13 mouse cellular contexts compared by ENCODE assay signal in the genomic region with DNA sequence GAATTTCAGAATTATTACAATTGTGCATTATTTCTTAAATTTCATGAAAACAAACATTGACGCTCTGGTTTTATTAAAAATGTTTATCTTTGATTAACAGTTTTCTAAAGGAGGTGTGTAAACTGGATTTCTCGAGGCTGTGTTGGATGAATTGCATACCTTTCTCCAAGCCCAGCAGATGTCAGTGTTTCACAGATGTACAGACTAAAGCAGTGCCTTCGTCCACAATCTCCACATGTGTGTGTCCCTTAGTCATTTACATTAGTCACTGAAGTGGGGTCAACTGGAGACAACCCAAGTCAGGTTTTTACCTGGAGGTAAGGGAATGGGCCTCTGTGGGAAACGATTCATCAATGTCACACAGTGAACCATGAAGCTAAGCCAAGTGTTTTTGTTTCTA. TPM values are rescaled to one million over a fixed set of nuclear protein-coding genes. Genes with fewer than 3 reads are reported as not detected.
DNase-seq lines count a peak whose midpoint lies in the region; ATAC-seq lines count a peak whose summit lies in the region.
"Had no signal": no experiment of that assay in that cellular context is flagged by ENCODE, and none has a peak within 500 bp of the region (broad histone marks: within the 10 kb centered on the region; RNA-seq: fewer than 3 reads in every experiment).

No protein-coding gene starts in this region.

- peak; percentile 45 for DNase-seq in right cerebral cortex, adult 18-20 months
- no peak for DNase-seq in right cerebral cortex, postnatal 25 days
- peak; percentile 70 for DNase-seq in hindbrain, embryonic 14.5 days (ENCODE audit: low spot score)
- DNase-seq in splenic B cell, adult 2 months (ENCODE audit: low read depth, low spot score): peak; percentile 18
- DNase-seq in spleen, postnatal 14 days (ENCODE audit: low spot score in 2 of 2): no peak
- DNase-seq: cerebellum, adult 2 months; kidney, adult 8-10 months had no signal

- no peak overlapping the region for H3K4me3 ChIP-seq in hindbrain, embryonic 13.5 days
- no peak overlapping the region for H3K4me3 ChIP-seq in hindbrain, embryonic 12.5 days
- H3K4me3 ChIP-seq in hindbrain, embryonic 14.5 days (replicated peaks; ENCODE audit: low read length): no peak overlapping the region
- H3K4me3 ChIP-seq: liver, embryonic 15.5 days; neural tube, embryonic 12.5 days had no signal

- no peaks in the 10 kb centered on the region for H3K27me3 ChIP-seq in hindbrain, embryonic 13.5 days
- H3K27me3 ChIP-seq in hindbrain, embryonic 12.5 days: no peaks in the 10 kb centered on the region
- no peaks in the 10 kb centered on the region for H3K27me3 ChIP-seq in hindbrain, embryonic 14.5 days (ENCODE audit: control insufficient read depth, insufficient read depth, low read length)
- no peaks in the 10 kb centered on the region for H3K27me3 ChIP-seq in splenic B cell, adult 2 months (ENCODE audit: control insufficient read depth, insufficient read depth, low read length, poor library complexity, severe bottlenecking)
- H3K27me3 ChIP-seq: liver, embryonic 15.5 days; neural tube, embryonic 12.5 days had no signal

- peak; percentile 61; the same call in 1 of the 2 replicates for ATAC-seq in hindbrain, embryonic 13.5 days (ENCODE audit: low FRiP score)
- ATAC-seq in hindbrain, embryonic 12.5 days (ENCODE audit: low FRiP score): no peak
- ATAC-seq in hindbrain, embryonic 14.5 days (ENCODE audit: low FRiP score): peak; percentile 79; the same call in 1 of the 2 replicates

- no peaks in the 10 kb centered on the region for H3K4me1 ChIP-seq in hindbrain, embryonic 13.5 days (replicated peaks)
- H3K4me1 ChIP-seq in hindbrain, embryonic 12.5 days: no peaks in the 10 kb centered on the region
- no peaks in the 10 kb centered on the region for H3K4me1 ChIP-seq in hindbrain, embryonic 14.5 days (replicated peaks; ENCODE audit: control insufficient read depth, insufficient read depth, low read length)
- H3K4me1 ChIP-seq: liver, embryonic 15.5 days; neural tube, embryonic 12.5 days had no signal

- no peak overlapping the region for H3K4me2 ChIP-seq in hindbrain, embryonic 13.5 days
- no peak overlapping the region for H3K4me2 ChIP-seq in hindbrain, embryonic 12.5 days (replicated peaks)
- H3K4me2 ChIP-seq in hindbrain, embryonic 14.5 days (replicated peaks): no peak overlapping the region
- H3K4me2 ChIP-seq: liver, embryonic 15.5 days; neural tube, embryonic 12.5 days had no signal

- no peak overlapping the region for H3K9ac ChIP-seq in hindbrain, embryonic 13.5 days
- H3K9ac ChIP-seq in hindbrain, embryonic 12.5 days: no peak overlapping the region
- no peak overlapping the region for H3K9ac ChIP-seq in hindbrain, embryonic 14.5 days
- H3K9ac ChIP-seq: liver, embryonic 15.5 days; neural tube, embryonic 12.5 days had no signal

- H3K27ac ChIP-seq in hindbrain, embryonic 13.5 days: no peak overlapping the region
- H3K27ac ChIP-seq in hindbrain, embryonic 12.5 days: no peak overlapping the region
- no peak overlapping the region for H3K27ac ChIP-seq in hindbrain, embryonic 14.5 days
- H3K27ac ChIP-seq: liver, embryonic 15.5 days; neural tube, embryonic 12.5 days had no signal

- no peaks in the 10 kb centered on the region for H3K36me3 ChIP-seq in hindbrain, embryonic 13.5 days
- H3K36me3 ChIP-seq in hindbrain, embryonic 12.5 days: no peaks in the 10 kb centered on the region
- H3K36me3 ChIP-seq in hindbrain, embryonic 14.5 days (replicated peaks; ENCODE audit: control insufficient read depth, insufficient read depth): no peaks in the 10 kb centered on the region
- H3K36me3 ChIP-seq in splenic B cell, adult 2 months (ENCODE audit: control insufficient read depth, insufficient read depth, low read length, poor library complexity, severe bottlenecking): no peaks in the 10 kb centered on the region
- H3K36me3 ChIP-seq: liver, embryonic 15.5 days; neural tube, embryonic 12.5 days had no signal

- no peaks in the 10 kb centered on the region for H3K9me3 ChIP-seq in hindbrain, embryonic 13.5 days
- no peaks in the 10 kb centered on the region for H3K9me3 ChIP-seq in hindbrain, embryonic 12.5 days (replicated peaks)
- no peaks in the 10 kb centered on the region for H3K9me3 ChIP-seq in hindbrain, embryonic 14.5 days (ENCODE audit: control insufficient read depth, low read length)
- H3K9me3 ChIP-seq: liver, embryonic 15.5 days; neural tube, embryonic 12.5 days had no signal

- WGBS in hindbrain, embryonic 13.5 days: 62% methylated on average over 4 of the region's 4 CpGs
- 58% methylated on average over 4 of the region's 4 CpGs for WGBS in hindbrain, embryonic 12.5 days
- 60% methylated on average over 4 of the region's 4 CpGs for WGBS in hindbrain, embryonic 14.5 days

RNA-seq across cellular contexts. Expression of a gene that starts 15.6 kb away (rescaled TPM):
- polyA plus RNA-seq in hindbrain, embryonic 13.5 days (2015; fragmentation: Nextera tagmentation; extraction: Ambion mirVana): 14.9 and 15.2 TPM in 2 replicates
- polyA plus RNA-seq in hindbrain, embryonic 12.5 days (2016; fragmentation: Nextera tagmentation; extraction: Ambion mirVana): 17.4 and 22.4 TPM in 2 replicates
- polyA plus RNA-seq in hindbrain, embryonic 14.5 days (2014; fragmentation: Nextera tagmentation; extraction: Ambion mirVana): 10.4 and 16.8 TPM in 2 replicates

RNA-seq across cellular contexts. Expression of a gene that starts 26.9 kb away (rescaled TPM):
- not detected in 2 replicates for polyA plus RNA-seq in hindbrain, embryonic 13.5 days (2015; fragmentation: Nextera tagmentation; extraction: Ambion mirVana)
- polyA plus RNA-seq in hindbrain, embryonic 12.5 days (2016; fragmentation: Nextera tagmentation; extraction: Ambion mirVana): 0.73 TPM in 1 of 2 replicates, not detected in the other
- polyA plus RNA-seq in hindbrain, embryonic 14.5 days (2014; fragmentation: Nextera tagmentation; extraction: Ambion mirVana): 0.73 TPM in 1 of 2 replicates, not detected in the other
- polyA plus RNA-seq: cerebellum, adult 2 months; frontal cortex, adult 2 months; neural tube, embryonic 12.5 days; testis, adult 2 months had no signal

RNA-seq across cellular contexts. Expression of a gene that starts 27.1 kb away (rescaled TPM):
- 1.2 and 1.8 TPM in 2 replicates for polyA plus RNA-seq in hindbrain, embryonic 13.5 days (2015; fragmentation: Nextera tagmentation; extraction: Ambion mirVana)
- polyA plus RNA-seq in hindbrain, embryonic 12.5 days (2016; fragmentation: Nextera tagmentation; extraction: Ambion mirVana): not detected in 2 replicates
- 0.52 and 1.1 TPM in 2 replicates for polyA plus RNA-seq in hindbrain, embryonic 14.5 days (2014; fragmentation: Nextera tagmentation; extraction: Ambion mirVana)
- polyA plus RNA-seq: testis, adult 2 months had no signal

Comparison
In these comparisons a context has a peak if more than half of its experiments do, and no peak if none do; other contexts are left out.
1. DNase-seq: peak in right cerebral cortex, adult 18-20 months (single experiment), hindbrain, embryonic 14.5 days (single experiment) and splenic B cell, adult 2 months (single experiment); none in right cerebral cortex, postnatal 25 days (single experiment) and spleen, postnatal 14 days (0 of 2).